Mouse (Mus musculus) frontal cortex, postnatal 36 days (tissue): ENCODE measurements around the gene Ralgapa2.

Source experiments
- DNase-seq, 2 experiments: peaks; one replicate each; pipeline ENCODE4 v3.0.0; 2022; ENCODE audit warnings: low spot score in 2 of 2

The Ralgapa2 gene

GRCm38 (mm10) chr2:146361076-146361475 lies 151.1 kb downstream of the Ralgapa2 start:
- no peak for DNase-seq

DNA sequence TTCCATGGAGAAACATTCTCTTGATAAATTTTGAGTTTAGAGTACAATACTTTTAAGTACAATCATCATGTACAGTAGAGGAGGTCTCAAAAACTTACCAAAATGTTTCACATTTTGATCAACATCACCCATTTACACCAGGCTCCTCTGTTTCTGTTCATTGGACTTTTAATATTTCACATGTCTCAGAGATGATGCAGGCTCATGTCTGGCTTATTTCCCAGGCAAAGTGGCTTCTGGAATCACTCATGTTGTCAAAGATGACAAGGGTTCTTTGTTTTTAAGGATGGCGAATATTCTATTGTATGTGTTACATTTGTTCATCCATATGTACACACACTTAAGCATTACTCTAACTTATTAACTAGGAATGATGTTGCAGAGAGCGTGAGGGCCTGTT lies 152.5 kb downstream of the Ralgapa2 start:
- DNase-seq: no peak

- DNase-seq: peak; percentile 26 to 44
Measured at GRCm38 (mm10) chr2:146356524-146356923, 155.6 kb downstream of the Ralgapa2 start.

GRCm38 (mm10) chr2:146350230-146350629 lies 161.9 kb downstream of the Ralgapa2 start:
- no peak for DNase-seq

DNA sequence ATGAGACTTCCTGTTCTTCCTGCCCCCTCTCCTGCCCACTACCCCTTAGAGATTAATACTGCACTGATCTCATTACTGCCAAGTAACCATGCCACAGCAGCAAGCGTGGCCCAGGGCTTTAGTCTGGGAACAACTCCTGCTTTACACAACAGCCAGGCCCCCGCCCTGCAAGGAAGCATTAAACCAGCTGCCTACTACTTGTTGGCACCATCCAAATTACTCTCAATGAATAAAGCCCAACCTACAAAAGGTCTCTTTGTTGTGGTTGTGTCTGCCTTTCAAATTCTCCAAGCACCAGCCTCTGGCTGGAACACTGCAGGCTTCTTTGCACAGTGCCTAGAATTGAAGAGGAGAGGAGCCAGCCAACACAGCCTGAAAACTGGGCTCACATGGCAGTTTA lies 164.2 kb downstream of the Ralgapa2 start:
- DNase-seq: peak; percentile 24 to 55

DNA sequence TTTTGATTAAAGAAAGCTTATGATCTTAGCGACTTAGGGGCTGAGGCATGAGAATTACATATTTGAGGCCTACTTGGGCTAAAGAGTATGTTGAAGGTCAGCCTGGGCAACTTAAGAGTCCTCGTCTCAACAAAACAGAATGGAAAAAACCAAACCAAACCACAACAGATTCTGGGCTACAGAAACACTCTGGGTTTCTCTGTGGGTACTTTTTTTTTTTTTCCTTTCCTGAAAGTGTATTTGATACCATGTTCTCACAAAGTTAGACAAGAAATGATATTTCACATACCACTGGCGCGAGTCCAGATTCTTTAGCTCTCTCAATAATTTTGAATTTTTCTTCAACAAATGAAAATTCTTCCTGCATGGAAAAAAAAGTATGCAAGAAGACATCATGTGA lies 172.1 kb downstream of the Ralgapa2 start:
- DNase-seq: no peak

- DNase-seq: no peak
Measured at GRCm38 (mm10) chr2:146337540-146337939, 174.6 kb downstream of the Ralgapa2 start.

- no peak for DNase-seq
Measured at GRCm38 (mm10) chr2:146331894-146332476, 180.2 kb downstream of the Ralgapa2 start.

GRCm38 (mm10) chr2:146330772-146331281 lies 181.3 kb downstream of the Ralgapa2 start:
- peak in 1 of 2 experiments; percentile 61 for DNase-seq

GRCm38 (mm10) chr2:146330101-146330500 lies 182.0 kb downstream of the Ralgapa2 start:
- DNase-seq: no peak

DNA sequence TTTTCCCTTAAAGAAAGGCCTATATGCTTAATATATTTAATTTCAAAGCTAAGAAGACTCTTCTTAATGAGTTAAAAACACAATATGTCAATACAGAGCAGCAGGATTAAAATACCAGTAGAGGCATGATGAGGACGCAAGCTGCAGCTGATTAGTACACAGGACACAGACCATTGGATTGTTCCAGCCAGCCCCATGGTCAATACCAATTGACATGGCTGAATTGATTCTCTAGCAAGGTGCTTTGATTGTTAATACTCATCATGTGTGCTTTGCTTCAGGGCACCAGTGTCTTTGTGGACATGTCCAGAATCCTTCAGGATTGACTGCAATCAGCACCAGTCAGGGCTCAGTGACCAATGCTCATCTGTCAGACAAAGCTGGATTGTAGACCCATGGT lies 185.5 kb downstream of the Ralgapa2 start:
- no peak for DNase-seq

DNA sequence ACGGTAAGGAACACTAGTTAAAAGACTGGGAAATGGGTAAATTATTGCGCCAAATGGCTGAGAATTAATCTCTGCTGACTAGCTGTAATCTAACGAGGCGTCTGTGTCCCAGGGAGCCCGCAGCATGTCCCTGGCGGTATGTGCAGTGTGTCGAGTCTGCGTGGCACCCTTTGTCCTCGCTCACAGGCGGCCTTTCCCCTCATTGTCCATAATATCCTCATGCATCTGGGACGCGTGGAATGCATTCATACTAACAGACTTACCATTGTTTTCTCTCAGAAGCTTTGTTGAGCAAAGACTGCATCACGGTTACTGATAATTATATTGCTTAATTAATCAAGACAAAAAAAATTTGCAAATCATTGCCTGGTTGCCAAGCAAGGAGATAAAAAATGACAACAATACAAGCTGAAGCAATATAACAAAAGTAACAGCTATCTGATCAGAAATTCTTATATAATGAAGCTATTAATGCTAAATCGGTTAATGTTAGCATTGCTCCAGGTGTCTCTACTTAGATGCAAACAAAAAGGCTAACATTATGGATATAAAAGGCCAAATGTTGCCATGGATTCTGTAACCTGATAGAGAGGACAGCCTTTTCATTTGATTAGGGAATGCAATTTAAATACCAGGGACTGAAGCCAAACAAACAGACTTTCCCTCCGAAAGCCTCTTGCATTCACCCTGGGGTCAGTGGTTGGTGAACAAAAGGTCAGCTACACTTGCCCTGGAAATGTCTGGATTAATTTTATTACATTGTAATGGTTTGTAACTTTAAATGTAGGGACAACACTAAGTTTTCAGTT lies 187.0 kb downstream of the Ralgapa2 start:
- no peak for DNase-seq

GRCm38 (mm10) chr2:146324140-146324906 lies 187.8 kb downstream of the Ralgapa2 start:
- no peak for DNase-seq

DNA sequence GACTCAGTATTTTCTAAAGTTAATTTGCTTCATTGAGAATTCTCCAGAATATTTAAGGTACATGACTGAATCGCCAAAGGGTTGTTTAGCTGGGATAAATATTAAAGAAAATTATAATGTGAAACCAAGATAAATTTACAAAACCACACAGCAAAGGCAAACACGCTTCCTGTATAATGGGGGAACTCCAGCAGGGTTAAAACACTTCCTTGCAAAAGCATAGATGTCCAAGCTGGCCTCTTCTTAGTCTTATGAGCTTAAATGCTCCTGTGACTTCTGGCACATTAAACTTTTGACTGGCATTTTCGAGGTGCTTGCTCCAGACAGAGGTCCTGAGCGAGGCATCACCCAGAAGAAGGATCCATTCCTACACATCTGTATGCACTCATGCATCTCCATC lies 188.6 kb downstream of the Ralgapa2 start:
- DNase-seq: no peak

GRCm38 (mm10) chr2:146322770-146323169 lies 189.4 kb downstream of the Ralgapa2 start:
- no peak for DNase-seq

DNA sequence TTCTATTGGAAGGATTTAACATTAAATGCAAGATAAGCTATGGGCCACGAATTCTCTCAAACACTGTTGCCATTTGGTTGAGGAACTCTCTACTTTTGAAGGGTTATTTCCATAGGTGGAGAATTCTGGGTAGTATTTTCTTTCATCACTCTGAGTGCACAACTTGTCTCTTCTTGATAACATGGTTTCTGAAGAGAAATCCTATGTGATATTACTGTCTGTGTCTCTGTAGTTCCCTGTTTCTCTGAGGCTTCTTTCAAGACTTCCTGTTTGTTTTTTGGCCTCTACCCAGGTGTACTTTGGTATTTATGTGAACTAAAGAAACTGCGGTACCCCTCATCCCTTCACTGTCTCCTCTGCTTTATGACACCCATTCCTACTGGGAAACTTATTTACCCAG lies 190.1 kb downstream of the Ralgapa2 start:
- no peak for DNase-seq

- DNase-seq: no peak
Measured at GRCm38 (mm10) chr2:146320666-146321065, 191.5 kb downstream of the Ralgapa2 start.

- DNase-seq: no peak
Measured at GRCm38 (mm10) chr2:146314751-146315150, 197.4 kb downstream of the Ralgapa2 start.

GRCm38 (mm10) chr2:146313811-146314210 lies 198.3 kb downstream of the Ralgapa2 start:
- no peak for DNase-seq

- DNase-seq: no peak
Measured at GRCm38 (mm10) chr2:146310760-146311159, 201.4 kb downstream of the Ralgapa2 start.

DNA sequence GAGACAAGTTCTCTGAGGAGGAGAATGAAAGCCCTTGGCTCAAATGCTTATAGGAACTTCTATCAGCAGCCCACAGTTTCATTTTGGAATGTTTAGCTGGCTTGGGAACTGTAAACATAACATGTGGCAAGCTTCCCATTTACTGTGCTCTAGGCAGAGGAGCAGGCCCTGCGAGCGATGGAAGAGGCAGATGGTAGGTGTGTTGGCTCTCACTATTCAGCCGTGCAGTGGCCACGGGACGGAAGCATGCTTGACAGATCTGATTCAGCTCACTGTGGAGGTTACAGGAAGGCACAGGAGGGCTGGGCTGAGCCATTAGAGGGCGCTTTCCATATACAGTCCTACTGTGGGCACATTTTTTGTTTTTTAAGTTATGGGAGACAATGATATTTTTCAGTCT lies 201.9 kb downstream of the Ralgapa2 start:
- no peak for DNase-seq

GRCm38 (mm10) chr2:146309413-146309812 lies 202.7 kb downstream of the Ralgapa2 start:
- peak in 1 of 2 experiments; percentile 30 for DNase-seq
